Mouse (Mus musculus) limb, embryonic 14.5 days (tissue): ENCODE measurements around the gene Prdx5. TPM values are rescaled to one million over a fixed set of nuclear protein-coding genes. Genes with fewer than 3 reads are reported as not detected.

ENCODE experiments used
- ATAC-seq: fragments of 200-750 bp; cut with Nextera tagmentation; 2 replicates; pipeline ENCODE4 v1.8.0; 2017; ENCODE audit warnings: low read depth, moderate number of reproducible peaks, moderate TSS enrichment; ENCODE audit not compliant: low FRiP score
- DNase-seq: peaks from one replicate; pipeline ENCODE4 v3.0.0-alpha.2; 2015; ENCODE audit warnings: low spot score
- H3K27ac ChIP-seq: fragments of 300-500 bp; sonication (generic); replicated peaks from 2 replicates; pipeline ENCODE4 v1.5.1; 2014; ENCODE audit warnings: low read depth, mild to moderate bottlenecking, low read length, moderate library complexity, mixed read lengths
- H3K27me3 ChIP-seq: fragments of 300-500 bp; sonication (generic); 2 replicates; pipeline ENCODE4 v1.6.1; 2014; ENCODE audit warnings: low read length, mixed read lengths; ENCODE audit not compliant: control insufficient read depth, insufficient read depth
- H3K36me3 ChIP-seq: fragments of 300-500 bp; sonication (generic); 2 replicates; pipeline ENCODE4 v1.6.1; 2014; ENCODE audit warnings: mild to moderate bottlenecking, low read length, moderate library complexity, mixed read lengths; ENCODE audit not compliant: control insufficient read depth, insufficient read depth
- H3K4me1 ChIP-seq: fragments of 300-500 bp; sonication (generic); 2 replicates; pipeline ENCODE4 v1.6.1; 2014; ENCODE audit warnings: antibody characterized with exemption, low read length, mixed read lengths; ENCODE audit not compliant: control insufficient read depth, insufficient read depth
- H3K4me2 ChIP-seq: fragments of 300-500 bp; sonication (generic); replicated peaks from 2 replicates; pipeline ENCODE4 v1.6.1; 2014; ENCODE audit warnings: low read depth, mild to moderate bottlenecking, low read length, moderate library complexity; ENCODE audit not compliant: severe bottlenecking
- H3K4me3 ChIP-seq: fragments of 300-500 bp; sonication (generic); replicated peaks from 2 replicates; pipeline ENCODE4 v1.5.1; 2014; ENCODE audit warnings: low read length
- H3K9ac ChIP-seq: fragments of 300-500 bp; sonication (generic); 2 replicates; pipeline ENCODE4 v1.6.1; 2014; ENCODE audit warnings: mild to moderate bottlenecking, low read depth, low read length, moderate library complexity; ENCODE audit not compliant: severe bottlenecking
- H3K9me3 ChIP-seq: fragments of 300-500 bp; sonication (generic); 2 replicates; pipeline ENCODE4 v1.6.1; 2016; ENCODE audit warnings: low read length; ENCODE audit not compliant: control insufficient read depth
- POLR2A ChIP-seq: fragments of 200-500 bp; IDR thresholded peaks from 2 replicates; pipeline ENCODE4 v1.8.0; 2012; ENCODE audit warnings: inconsistent platforms, mild to moderate bottlenecking, moderate library complexity, borderline replicate concordance; ENCODE audit not compliant: insufficient read depth, insufficient read length; ENCODE audit errors: extremely low read depth
- WGBS: fragments of 180-500 bp; shearing (Covaris S2); extraction: QIAGEN DNeasy Blood & Tissue Kit; methylation state at CpG from one replicate; pipeline ENCODE4 v1.1.7; 2014; 5-methylcytosine and 5-hydroxymethylcytosine counted together
- polyA plus RNA-seq, 2 experiments: library from polyadenylated mRNA; depleted of rRNA in 1 of 2; stranded (reverse) in 1 of 2; unstranded in 1 of 2; fragments of >200 nt; fragmentation: Nextera tagmentation in 1 of 2; extraction: Ambion mirVana in 1 of 2; gene quantifications; 2 replicates each; pipeline versions ENCODE4 v1.2.1 to v1.2.3; 2012 to 2014

Prdx5 gene
- polyA plus RNA-seq, 2 experiments: 173 to 269 TPM

DNA sequence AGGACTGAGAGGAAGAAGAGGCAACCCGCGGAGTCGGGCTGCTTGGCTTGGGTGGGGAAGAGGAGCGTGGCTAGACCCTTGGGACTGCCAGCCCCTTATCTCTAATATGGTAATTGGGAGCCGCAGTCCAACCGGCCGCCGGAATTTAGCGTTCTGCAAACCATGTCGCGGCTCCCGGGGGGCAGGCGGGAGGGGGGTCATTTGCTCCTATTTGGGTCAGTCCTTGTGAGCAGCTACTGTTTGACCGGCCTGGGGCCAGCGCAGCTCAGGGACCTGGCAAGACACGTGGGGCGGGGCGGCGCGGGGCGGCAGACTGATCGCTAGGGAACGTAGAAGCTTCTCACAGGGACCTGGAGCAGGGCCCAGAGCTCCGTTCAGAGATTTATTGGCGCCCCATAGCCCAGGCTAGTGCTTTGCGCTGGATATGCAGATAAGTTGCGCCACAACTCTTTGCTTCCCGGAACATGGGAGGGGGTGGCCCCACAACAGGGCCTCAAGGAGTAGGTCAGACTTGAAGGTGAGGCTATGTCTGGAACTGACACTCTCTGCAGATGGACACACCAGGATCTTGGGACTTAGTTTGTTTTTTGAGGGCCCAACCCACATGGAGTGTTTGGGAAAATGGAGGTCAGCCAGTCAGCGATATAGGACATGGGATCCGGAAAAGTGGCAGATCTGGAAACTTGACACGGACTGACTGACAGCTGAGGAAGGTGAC, 42.2 kb upstream of the Prdx5 start:
- peak overlapping the region; percentile 70 for H3K9ac ChIP-seq
- H3K27me3 ChIP-seq: no peaks in the 10 kb centered on the region
- ATAC-seq (0 out of 2 replicates have a peak, but pooled peaks have one; percentile 4), DNase-seq (peak; percentile 30)
- WGBS: 2% methylated on average over 31 of the region's 31 CpGs
- H3K27ac ChIP-seq: peak overlapping the region; percentile 92
- TF ChIP-seq POLR2A: no peak
- H3K36me3 ChIP-seq: peaks cover 38% of the 10 kb centered on the region
- H3K4me2 ChIP-seq: peak overlapping the region; percentile 98
- H3K4me3 ChIP-seq: peak overlapping the region; percentile 62
- no peaks in the 10 kb centered on the region for H3K9me3 ChIP-seq
- peaks cover 18% of the 10 kb centered on the region for H3K4me1 ChIP-seq

DNA sequence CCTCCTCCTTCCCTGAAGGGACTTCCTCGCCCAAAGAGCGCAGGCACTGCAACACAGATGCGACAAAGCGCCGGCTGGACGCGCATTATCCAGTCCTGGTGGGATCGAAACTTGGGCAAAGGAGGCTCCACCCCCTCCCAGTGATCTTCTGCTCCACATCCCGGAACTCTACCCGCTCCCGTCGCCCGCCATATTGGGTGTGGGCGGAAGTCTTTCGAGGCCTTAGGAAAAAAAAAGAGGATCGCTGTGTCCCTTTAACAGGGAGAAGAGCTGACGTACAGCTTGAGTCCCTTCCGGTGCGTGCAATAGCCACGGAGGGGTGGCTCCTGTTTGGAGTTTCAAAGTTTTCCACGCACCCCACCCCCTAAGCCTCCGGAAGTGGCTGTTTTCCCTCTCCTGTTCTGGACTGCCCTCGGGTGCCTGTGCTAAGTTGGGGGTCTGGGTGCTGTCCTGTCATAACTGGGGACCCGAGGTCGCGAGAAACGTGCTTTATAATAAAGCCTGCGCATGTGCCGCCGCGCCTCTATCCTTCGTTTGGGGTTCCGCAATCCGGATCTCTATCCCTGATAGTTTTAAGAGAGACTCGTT, 41.6 kb upstream of the Prdx5 start:
- H3K36me3 ChIP-seq: peaks cover 32% of the 10 kb centered on the region
- H3K27ac ChIP-seq: peak overlapping the region; percentile 92
- under 1% methylated on average over 35 of the region's 35 CpGs for WGBS
- H3K4me3 ChIP-seq: peak overlapping the region; percentile 62
- H3K4me1 ChIP-seq: peaks cover 18% of the 10 kb centered on the region
- DNase-seq (peak; percentile 92), ATAC-seq (peak; percentile 86)
- peak overlapping the region; percentile 98 for H3K4me2 ChIP-seq
- no peaks in the 10 kb centered on the region for H3K27me3 ChIP-seq
- 0 out of 2 replicates have a peak, but pooled peaks have one; percentile 9 for TF ChIP-seq POLR2A
- H3K9me3 ChIP-seq: no peaks in the 10 kb centered on the region
- peak overlapping the region; percentile 70 for H3K9ac ChIP-seq

DNA sequence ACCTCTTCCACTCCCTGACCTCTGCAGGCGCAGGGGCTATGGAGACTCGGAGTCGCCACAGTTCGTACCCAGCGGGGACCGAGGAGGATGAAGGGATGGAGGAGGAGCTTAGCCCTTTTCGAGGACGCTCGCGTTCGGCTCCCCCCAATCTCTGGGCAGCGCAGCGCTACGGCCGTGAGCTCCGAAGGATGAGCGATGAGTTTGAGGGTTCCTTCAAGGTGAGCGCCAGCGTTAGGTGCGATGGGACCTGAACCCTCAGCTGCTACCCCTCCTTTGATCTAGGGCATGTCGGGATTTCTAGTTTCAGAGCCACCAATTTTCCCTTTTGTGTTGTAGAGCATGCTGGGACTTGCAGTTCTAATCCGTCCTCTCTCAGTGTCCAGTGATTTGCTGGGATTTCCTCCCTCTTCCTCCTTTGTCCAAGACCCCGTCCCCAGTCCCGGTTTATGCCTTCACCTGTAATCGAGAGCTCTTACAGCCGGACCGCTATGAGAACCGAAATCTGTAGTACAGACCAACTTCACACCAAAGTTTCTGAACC, 40.8 kb upstream of the Prdx5 start:
- Histone ChIP-seq H3K4me1 (peaks cover 18% of the 10 kb centered on the region), H3K27ac (peak overlapping the region; percentile 92), H3K9me3 (no peaks in the 10 kb centered on the region), H3K27me3 (no peaks in the 10 kb centered on the region), H3K9ac (peak overlapping the region; percentile 70), H3K36me3 (peaks cover 28% of the 10 kb centered on the region), H3K4me3 (peak overlapping the region; percentile 62), H3K4me2 (peak overlapping the region; percentile 98)
- ATAC-seq: peak; percentile 48
- under 1% methylated on average over 28 of the region's 28 CpGs for WGBS
- DNase-seq: peak; percentile 72
- peak; percentile 67; the same call in 1 of the 2 replicates for TF ChIP-seq POLR2A

DNA sequence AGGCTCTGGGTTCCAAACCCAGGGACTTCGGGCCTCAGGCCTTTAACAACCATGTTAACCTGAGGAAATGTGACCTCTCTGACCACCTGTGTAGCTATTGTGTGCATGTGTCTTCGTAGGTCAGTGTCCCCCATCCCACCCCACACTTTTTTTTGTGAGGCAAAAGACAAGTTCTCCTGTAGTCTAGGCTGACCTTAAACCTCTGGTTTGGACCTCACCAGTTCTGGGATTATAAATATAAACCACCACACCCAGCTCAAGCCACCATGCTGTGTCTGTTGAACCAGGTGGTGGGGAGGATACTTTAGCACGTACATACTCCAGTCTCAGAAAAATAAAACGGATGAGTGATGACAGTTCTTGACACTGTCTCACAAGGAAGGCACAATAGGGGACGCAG, 40.0 kb upstream of the Prdx5 start:
- Histone ChIP-seq H3K27ac (peak overlapping the region; percentile 92; the same call in 1 of the 2 replicates), H3K4me1 (peaks cover 18% of the 10 kb centered on the region), H3K9ac (peak overlapping the region; percentile 70; the same call in 1 of the 2 replicates), H3K36me3 (peaks cover 26% of the 10 kb centered on the region), H3K9me3 (no peaks in the 10 kb centered on the region), H3K4me3 (peak overlapping the region; percentile 62), H3K27me3 (no peaks in the 10 kb centered on the region), H3K4me2 (peak overlapping the region; percentile 98)
- DNase-seq: no peak
- ATAC-seq: no peak
- TF ChIP-seq POLR2A: no peak
- 67% methylated on average over 5 of the region's 5 CpGs for WGBS

DNA sequence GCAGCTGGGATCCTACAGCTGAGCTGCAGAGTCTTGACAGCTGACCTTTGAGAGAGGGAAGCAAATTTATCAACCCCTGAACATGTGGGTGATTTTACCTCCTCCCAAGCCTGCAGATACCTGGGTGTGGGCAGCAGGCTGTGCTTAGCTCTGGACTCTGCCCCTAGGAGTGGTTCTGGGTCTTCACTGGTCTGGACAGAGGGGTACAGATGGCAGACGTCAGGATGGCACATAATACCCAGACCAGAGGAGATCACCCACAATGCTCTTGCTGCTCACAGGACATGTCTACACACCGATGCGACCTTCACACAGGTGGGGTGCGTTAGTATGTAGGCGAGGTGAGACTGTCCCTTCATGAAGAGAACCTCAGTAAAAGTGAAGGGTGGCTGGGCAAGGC, 39.6 kb upstream of the Prdx5 start:
- no peak for ATAC-seq
- no peak overlapping the region for H3K4me3 ChIP-seq

More for the DNA sequence above, 39.6 kb upstream of the Prdx5 start:
- H3K27ac ChIP-seq: no peak overlapping the region
- H3K4me1 ChIP-seq: peaks cover 18% of the 10 kb centered on the region
- peaks cover 22% of the 10 kb centered on the region for H3K36me3 ChIP-seq
- no peak overlapping the region for H3K9ac ChIP-seq
- DNase-seq: no peak
- no peaks in the 10 kb centered on the region for H3K9me3 ChIP-seq
- 89% methylated on average over 5 of the region's 5 CpGs for WGBS
- no peaks in the 10 kb centered on the region for H3K27me3 ChIP-seq
- no peak for TF ChIP-seq POLR2A
- H3K4me2 ChIP-seq: no peak overlapping the region
